Mouse (Mus musculus) adrenal gland, adult 8-10 months (tissue): ENCODE measurements around the gene Casp12. TPM values are rescaled to one million over a fixed set of nuclear protein-coding genes. Genes with fewer than 3 reads are reported as not detected.
"Not testable (repeated sequence)": the region's sequence is repeated elsewhere in the genome, so short reads cannot be mapped to it uniquely, and the experiment has no call there.

Source experiments
- DNase-seq: peaks from one replicate; pipeline ENCODE4 v3.0.0; 2022
- total RNA-seq, 4 experiments: library from RNA; stranded (reverse); gene quantifications; 2 replicates each; pipeline ENCODE4 v1.2.4; 2022

The Casp12 gene
- total RNA-seq: 10 to 100 TPM; 55.2 to 61.0 (median 59.5) TPM

DNA sequence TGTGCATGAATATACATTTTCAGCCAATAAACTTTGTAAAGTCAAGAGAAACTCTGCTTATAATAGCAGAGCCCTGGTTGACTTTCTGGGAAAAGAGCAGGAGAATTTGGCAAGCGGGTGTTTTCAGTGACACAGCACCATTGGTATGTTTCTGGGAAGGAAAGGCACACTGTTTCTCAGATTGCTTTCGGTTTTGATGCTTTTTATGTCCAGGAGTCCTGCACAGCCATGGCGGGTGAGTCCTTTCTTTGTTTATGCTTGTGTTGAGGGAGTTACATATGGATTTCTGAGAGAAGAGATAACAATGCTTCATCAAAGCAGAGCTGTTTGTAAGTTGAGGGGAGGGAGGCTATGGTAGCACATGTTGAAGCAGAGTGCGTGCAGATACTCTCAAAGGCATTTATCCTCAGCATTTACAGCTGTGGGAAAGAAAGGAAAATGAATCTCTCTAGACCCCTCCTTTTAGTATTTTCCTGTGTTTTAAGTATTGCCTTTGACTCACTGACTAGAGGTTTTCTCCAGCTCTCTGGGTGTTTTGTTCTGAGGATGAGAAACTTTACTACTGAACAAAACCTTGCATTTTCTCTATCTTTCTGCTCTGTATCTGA, at the start of gene Casp12:
Gene Casp12, plus strand, starts transcription at position 140 of the 608 bp plus-strand sequence.
- peak; percentile 48 for DNase-seq

DNA sequence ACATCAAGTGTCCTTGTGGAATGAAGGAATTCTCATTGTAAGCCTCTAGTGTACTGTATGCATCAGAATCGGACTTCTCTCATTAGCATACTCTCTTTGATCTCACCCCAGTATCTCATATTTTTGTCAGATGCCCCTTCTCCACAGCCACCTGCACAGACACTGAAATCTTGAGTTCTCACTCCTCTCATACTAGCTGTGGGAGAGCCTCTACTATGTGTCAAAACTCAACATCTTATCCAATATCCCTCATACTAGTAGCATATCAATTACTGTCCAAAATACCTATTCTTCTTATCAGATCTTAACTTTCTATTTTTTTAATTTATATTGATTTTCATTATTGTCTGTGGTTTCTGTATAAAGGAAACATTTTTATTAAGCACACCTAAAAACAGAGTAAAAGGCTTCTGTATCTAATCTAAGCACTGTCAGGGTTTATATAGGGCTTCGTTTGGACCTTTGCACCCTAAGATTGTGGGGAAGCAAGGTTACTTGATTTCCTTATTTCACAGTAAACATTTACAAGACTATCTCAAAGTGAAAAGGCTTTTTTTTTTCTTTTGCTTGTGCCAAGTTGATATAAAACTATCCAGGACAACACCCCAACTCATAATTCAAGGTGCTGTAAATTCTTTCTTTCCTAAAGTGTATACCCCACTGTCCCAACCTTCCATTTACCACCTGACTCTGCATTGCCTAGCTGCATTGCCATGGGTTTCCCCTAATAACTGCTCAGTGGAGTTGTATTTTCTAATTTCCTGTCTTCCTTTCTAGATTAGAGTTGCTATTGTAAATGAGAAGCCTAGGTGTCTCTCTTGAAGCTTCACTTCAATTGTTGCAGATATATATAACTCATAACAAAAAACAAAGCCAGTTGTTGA, 48.6 kb upstream of the Casp12 start:
- no peak for DNase-seq

DNA sequence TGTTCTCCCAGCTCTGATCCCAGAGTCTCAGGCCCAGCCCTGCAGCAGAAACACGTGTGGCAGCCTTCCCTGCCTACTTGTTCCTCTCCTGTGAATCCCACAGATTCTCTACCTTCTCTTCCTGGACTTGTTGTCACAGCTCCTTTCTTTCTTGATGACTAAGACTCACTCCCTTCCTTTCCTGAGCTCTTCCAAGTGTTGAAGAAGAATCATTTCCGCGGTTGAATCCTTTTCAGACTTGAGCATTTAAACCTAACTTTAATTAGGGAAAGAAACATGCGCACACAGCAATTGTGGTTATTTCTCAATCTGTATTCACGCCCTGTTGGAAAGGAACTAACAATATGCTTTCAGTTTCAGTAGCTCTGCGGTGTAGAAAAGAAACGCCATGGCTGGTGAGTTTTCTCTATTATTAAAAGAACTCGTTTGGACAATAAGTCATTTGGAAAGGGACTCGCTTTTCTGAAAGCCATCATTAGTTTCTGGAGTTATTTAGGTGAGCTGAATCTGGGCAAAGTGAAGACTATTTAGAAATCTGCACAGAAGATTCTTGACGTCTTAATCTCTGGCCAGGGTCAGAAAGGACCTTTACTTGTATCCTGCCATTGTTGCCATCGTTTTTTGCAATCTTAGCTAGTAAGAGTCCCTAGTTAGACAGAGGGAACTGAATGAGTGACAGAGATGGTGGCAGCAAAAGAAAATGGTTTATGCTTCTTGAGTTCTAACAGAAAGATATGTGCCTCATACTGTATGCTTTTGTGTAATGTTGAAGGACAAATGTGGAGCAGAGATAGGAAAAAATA, 46.7 kb upstream of the Casp12 start, which contains the start of gene Casp1:
Gene Casp1, plus strand, starts transcription at position 189 of the 803 bp plus-strand sequence.
- DNase-seq: no peak

DNA sequence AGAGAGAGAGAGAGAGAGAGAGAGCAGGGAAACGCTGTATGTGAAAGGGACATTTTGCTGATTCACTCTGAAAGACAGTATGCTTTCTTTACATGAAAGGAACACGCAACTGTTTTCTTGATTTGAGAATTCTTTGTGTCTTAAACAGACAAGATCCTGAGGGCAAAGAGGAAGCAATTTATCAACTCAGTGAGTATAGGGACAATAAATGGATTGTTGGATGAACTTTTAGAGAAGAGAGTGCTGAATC, 46.2 kb upstream of the Casp12 start:
- DNase-seq: no peak

DNA sequence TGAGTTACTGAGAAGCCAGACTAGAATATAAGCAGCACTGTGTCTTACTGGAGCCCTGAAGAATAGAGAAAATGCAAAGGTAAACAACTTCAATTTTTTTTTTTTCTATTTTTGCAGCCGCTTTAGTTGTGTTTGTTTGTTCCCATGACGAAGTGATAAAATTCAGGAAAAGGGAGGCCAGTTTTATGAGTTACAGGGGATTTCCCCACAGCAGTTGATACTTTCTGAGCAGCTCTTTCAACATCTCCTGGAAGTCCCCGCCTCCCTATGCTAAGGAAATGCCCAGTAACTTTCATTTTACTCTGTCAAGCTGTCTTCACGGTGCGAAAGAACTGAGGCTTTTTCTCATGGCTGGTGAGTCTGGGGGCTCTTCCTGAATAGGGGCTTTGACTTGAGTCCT, 36.7 kb upstream of the Casp12 start, which contains the start of gene Casp4:
Gene Casp4, plus strand, starts transcription at position 268 of the 400 bp plus-strand sequence.
- DNase-seq: peak; percentile 11

DNA sequence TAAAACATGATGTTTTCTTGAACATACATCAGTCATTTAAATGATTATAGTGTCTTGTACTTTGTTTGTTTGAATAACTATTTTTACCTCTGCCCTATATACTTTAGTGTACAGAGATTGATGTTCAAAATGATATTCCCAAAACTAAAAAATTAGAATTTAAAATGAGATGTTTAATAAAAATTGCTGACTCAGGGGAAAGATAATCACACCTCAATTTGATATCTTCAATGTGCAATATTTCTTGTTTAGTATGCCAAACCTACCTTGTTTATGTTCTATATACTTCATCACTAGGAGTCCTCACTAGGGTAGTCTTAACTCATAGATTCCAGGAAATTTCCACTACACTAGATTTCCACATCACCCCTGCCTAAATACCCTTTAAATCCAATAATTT, 35.1 kb upstream of the Casp12 start:
- no peak for DNase-seq

DNA sequence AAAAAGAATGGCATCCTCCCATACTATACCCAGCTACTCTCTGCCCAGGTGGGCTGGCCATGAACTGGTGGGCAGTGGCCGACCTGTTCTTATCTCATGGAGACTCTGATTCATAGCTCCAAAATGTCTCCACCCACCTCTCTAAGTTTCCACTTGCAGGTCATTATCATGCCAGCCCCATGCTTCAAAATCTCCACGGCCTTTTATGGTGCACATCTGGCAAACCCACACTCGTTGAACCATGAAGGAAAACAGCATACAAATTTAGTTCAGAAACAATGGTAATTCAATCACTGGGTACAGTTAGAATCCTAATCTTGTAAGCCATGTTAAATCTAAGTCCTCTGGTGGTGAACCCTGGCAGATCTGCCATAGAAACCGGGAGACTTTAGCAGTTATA, 33.8 kb upstream of the Casp12 start:
- no peak for DNase-seq

DNA sequence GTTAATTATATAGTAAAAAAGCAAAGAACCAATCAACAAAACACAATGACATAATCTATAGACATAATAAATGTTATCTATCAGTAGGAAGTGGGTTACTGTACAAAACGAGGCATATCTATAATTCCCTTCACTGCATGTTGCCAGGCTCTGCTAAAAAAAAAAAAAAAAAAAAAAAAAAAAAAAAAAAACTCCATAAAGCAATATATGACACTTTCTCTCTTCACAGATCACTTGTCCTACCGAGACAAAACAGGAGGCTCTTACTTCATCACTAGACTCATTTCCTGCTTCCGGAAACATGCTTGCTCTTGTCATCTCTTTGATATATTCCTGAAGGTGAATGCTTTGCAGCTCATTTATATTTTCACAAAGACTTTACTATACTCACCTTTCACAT, 17.0 kb upstream of the Casp12 start:
- DNase-seq: no peak

DNA sequence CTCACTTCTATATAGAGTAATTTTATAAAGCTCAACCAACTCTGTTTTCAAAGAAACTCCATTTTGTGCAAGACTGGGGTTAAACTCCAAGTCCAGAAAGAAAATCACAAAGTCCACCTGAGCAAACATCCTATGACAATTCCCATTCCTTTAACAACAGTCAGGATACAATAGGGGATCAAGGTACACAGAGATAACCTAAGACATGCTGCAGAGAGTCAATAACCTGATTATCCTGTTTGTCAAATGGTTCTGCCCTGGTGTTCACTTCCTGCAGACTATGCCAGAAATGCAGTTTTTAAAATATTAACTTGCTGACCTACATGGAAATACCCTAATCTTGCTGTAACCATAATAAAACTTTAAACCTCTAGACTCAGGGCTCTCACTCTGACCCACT, 12.8 kb upstream of the Casp12 start:
- no peak for DNase-seq

DNA sequence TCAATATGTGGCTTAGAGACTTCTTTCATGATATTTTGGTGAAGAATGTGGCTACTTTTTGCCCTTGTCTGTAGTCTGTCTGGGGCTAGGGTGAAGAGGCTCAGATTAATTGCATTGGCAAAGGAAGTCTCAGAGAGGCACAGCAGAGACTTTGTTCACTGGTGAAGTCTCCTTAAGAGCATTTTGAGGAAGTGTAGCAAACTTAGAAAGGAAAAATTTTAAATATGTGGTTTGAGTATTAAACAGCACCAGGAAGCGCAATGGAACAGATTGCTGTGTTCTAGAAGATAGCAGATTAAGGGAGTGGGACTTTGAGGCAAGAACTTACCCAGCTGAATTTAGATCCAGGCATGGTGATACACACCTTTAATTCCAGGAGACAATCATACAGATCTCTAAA, 11.8 kb upstream of the Casp12 start:
- DNase-seq: no peak

DNA sequence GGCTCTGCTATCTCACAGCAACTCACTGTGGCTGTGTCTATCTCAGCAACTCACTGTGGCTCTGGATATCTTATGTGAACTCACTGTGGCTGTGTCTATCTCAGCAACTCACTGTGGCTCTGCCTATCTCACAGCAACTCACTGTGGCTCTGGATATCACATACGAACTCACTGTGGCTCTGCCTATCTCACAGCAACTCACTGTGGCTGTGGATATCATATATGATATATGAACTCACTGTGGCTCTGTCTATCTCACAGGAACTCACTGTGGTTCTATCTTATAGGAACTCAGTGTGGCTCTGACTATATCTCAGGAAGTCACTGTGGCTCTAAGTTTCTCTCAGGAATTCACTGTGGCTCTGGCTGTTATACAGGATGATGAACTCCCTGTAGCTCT, 2.1 kb upstream of the Casp12 start:
- DNase-seq: no peak

DNA sequence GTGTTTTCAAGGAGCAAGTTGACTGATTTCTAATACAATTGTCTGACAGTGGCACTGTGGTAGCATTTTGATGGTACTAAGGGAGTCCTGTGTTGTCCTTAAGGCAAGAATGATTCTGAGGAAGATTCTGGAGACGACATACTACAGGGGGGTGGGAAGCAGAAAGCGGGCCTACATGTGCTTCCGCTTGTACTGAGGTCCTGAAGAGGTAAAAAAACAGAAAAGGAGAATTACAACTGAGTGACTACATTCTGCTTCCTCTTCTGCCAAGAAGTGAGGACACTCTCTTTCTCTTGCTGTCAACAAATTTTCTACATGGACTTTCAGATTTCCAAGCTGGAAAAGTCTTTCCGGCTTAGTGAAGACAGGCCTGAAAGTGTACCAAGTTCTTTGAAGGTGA, 1.1 kb upstream of the Casp12 start:
- DNase-seq: no peak

DNA sequence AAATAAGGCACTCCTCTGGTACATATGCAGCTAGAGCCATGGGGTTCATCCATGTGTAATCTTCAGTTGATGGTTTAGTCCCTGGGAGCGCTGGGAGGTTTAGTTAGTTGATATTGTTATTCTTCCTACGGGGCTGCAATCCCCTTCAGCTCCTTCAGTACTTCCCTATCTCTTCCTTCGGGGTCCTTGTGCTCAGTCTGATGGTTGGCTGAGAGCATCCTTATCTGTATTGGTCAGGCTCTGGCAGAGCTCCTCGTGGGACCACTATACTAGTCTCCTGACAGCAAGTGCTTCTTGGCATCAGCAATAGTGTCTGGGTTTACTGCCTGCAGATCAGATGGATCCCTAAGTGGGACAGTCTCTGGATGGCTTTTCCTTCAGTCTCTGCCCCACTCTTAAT, 2.2 kb downstream of the Casp12 start:
- DNase-seq: no peak

DNA sequence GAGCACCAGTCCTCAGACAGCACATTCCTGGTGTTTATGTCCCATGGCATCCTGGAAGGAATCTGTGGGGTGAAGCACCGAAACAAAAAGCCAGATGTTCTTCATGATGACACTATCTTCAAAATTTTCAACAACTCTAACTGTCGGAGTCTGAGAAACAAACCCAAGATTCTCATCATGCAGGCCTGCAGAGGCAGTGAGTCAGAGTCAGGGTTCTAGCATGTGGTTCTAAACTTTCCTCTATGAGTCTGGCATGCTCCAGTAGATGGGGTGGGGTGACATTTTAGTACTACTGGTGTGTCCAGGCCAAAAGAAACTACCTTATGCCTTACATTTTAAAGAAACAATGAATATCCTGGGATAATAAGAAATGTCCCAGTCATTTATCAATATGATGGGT, 8.4 kb downstream of the Casp12 start:
- no peak for DNase-seq

DNA sequence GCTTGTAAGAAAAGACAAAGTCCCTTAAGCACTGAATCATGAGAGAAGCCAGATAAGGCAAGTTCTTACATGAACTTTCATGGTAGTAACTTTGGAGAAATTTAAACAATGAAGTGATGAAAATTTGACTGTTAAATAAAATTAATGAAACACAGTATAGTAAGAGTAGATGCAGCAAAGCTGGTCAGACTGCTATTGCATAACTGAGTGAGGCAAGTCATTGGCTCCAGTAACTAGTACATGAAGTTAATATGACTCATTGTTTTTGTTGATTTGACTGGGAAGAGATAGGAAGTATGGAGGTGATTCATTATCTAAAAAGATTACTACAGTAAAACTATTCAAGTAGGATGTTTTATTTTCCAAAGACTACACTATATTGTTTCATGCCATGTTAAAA, 11.6 kb downstream of the Casp12 start:
- DNase-seq: no peak

DNA sequence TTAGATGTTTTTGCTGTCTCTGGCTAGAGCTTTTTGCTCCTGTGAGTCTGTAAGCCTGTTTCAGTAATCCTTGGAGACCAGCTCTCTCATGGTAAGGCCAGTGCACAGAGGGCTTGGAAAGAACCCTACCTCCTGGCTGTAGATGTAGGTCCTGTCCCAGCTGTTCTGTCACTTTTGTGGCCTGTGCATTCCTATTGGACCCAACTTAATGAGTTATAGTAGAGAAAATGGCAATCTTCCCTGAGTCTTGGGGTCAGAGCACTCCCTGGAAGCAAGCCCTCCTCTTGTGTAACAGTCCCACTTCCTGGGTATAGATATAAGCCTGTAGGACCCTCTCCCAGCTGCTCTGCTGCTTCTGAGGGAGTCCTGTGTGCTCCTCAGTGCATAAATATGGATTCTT, 48.3 kb downstream of the Casp12 start:
- DNase-seq: no peak

DNA sequence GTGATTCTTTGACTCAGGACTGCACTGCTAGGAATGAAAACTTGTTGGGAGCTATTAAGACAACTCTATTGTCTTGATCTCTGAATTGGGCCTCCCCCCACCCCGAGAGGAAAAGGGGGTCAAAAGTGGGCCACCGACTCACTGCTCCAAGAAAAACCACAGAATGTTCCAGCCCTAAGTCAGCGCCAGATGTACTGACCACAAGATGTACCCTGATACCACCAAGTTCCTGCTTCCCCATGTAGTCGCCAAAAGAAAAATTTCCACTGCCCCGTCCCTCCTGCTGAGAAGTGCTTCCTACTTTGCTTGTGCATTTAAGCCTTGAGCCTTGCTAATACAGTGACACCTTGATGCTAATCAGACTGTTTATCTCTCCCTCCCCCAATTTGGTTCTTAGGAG, 50.6 kb downstream of the Casp12 start:
- DNase-seq: not testable (repeated sequence)

DNA sequence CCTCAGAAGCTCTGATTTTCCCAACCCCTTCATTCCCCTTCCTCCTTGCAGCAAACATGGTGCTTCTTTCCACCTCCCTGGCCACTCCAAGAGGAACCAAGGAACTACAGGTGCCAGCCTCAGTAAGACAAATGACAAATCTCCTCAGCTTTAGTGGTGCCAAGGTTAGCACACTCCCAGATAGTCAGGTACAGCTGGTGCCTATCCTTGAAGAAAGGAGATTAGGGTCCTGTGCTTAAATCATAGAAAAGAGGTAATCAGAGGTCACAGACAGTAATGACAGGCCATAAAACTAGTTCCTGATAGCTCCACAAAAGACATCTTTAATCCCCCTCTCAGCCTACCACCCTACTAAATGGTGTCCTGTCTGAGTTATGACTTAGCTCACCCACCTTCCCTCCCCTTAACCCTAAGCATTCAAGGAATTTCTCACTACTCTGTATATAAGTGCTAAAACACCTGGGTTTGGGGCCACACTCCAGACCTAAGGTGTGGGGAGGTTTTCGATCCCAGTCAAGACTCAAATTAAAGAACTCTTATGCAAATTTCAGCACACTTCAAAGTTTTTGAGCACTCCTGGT, 65.8 kb downstream of the Casp12 start:
- no peak for DNase-seq

DNA sequence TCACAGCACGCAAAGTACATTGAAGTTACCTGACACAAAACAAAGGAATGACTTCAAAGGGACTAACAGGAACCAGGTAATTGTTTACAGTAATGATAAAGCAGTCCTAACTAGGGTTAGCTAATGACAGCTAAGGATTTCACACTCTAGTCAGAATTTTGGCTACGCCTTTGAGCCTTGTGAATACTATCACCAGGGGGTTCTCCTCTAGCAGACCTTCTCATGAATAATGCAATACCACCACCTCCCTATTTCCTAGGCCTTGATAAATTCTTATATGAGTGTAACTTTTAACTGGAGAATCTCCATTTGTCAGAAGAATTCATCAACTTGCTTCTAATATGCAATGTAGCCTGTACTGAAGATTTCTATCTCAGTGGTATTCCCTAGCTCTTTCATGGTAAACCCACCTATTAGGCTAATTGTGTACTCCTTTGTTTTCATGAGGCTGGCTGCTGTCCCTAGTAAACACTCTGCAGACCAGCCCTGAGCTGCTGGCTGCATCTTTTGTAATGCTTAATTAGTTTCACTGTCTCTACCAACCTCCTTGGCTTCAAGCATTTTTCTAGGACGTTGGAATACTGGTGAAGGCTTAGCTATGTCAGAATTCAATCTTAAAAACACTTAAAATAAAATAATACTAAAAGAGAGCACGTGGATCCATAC, 67.3 kb downstream of the Casp12 start:
- no peak for DNase-seq

DNA sequence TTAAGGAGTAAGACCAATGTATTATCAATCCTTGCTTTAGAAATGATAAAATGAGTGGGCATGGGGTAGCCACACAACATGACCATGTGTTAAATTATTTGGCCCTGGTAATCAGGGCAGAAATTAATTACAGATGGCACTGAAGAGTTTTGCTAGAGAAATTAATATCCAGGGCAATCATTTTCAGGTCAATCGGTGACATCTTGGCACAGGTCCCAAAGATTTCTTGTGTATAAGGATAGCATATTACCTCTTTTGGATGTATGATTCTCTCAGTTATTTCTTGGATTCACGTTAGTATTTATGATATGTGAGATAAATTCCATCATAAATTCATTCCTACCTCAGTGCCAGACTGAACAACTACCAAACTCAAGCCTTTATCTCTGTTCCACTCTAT, 72.6 kb downstream of the Casp12 start:
- no peak for DNase-seq
